Mouse (Mus musculus): Measurements from ENCODE around the gene Foxk2. TPM values are rescaled to one million over a fixed set of nuclear protein-coding genes. Genes with fewer than 3 reads are reported as not detected.

Gene Foxk2
- total RNA-seq, 2 experiments from 2014 or later = 86.2 to 92.6 TPM

GRCm38 (mm10) chr11:121353326-121354090 is 93.7 kb downstream of the Foxk2 start:
- peak; percentile 31 to 36 for DNase-seq (ENCODE audit: low spot score in 2 of 2)
- intact Hi-C loops (cut with DNase I) = loop anchor here (5.0 kb wide), 1 partner anchor 69 kb away; the partner anchor contains the start of gene Fn3krp

- peak; percentile 99 for DNase-seq (ENCODE audit: low spot score in 2 of 2)
- intact Hi-C loops (cut with DNase I) = loop anchor here (5.0 kb wide), 1 partner anchor 68 kb away; the partner anchor contains the start of gene Fn3krp
Observed at GRCm38 (mm10) chr11:121354091-121354707, 94.4 kb downstream of the Foxk2 start, which contains the start of gene Wdr45b. Gene Wdr45b (minus strand): TSS chr11:121354445.

Other genes with a start within 250 kb of the Foxk2 start
- gene Cd7, start 220.6 kb upstream of the Foxk2 start, total RNA-seq (2021) = 1 to 10 TPM; 1.6 to 1.7 TPM
- gene Sectm1b, start 196.4 kb upstream of the Foxk2 start, total RNA-seq (2021) = not detected
- not detected for gene Sectm1a, start 178.8 kb upstream of the Foxk2 start, total RNA-seq (2021)
- not detected for gene Tex19.2, start 141.3 kb upstream of the Foxk2 start, total RNA-seq (2021)
- not detected for gene Tex19.1, start 113.8 kb upstream of the Foxk2 start, total RNA-seq (2021)
- not detected for gene Uts2r, start 99.7 kb upstream of the Foxk2 start, total RNA-seq (2021)
- gene Hexdc, start 55.6 kb upstream of the Foxk2 start, total RNA-seq (2021) = 10 to 100 TPM; 21.8 to 26.8 TPM
- 1 to 10 TPM; 7.3 to 7.8 TPM for gene Ogfod3, start 55.3 kb upstream of the Foxk2 start, total RNA-seq (2021)
- gene Cybc1, start 30.7 kb upstream of the Foxk2 start, total RNA-seq (2021) = 10 to 100 TPM; 23.6 to 24.8 TPM
- gene Narf, start 22.7 kb upstream of the Foxk2 start, total RNA-seq (2021) = 10 to 100 TPM; 58.2 to 58.3 TPM
- gene Wdr45b, start 94.5 kb downstream of the Foxk2 start, total RNA-seq (2021) = 10 to 100 TPM; 70.3 to 79.7 TPM
- 10 to 100 TPM; 46.1 to 58.1 TPM for gene Rab40b, start 128.3 kb downstream of the Foxk2 start, total RNA-seq (2021)
- gene Fn3krp, start 161.4 kb downstream of the Foxk2 start, total RNA-seq (2021) = 10 to 100 TPM; 42.9 to 47.3 TPM
- gene Fn3k, start 174.9 kb downstream of the Foxk2 start, total RNA-seq (2021) = 10 to 100 TPM; 49.0 to 54.1 TPM
- 10 to 100 TPM; 39.0 to 39.8 TPM for gene Tbcd, start 192.0 kb downstream of the Foxk2 start, total RNA-seq (2021)